Mouse (Mus musculus) urinary bladder, adult 18-20 months (tissue): ENCODE results near the gene Kri1.
"Not testable (repeated sequence)": the region's sequence is repeated elsewhere in the genome, so short reads cannot be mapped to it uniquely, and the experiment has no call there.

ENCODE experiments used
- DNase-seq, 2 experiments: peaks; one replicate each; pipeline ENCODE4 v3.0.0; 2022; ENCODE audit warnings: low spot score in 2 of 2, mixed read lengths in 2 of 2

The Kri1 gene

GRCm38 (mm10) chr9:21287571-21288402, at the start of gene Kri1:
Gene Kri1, minus strand, starts transcription at chr9:21287969.
- peak; percentile 97 to 99 for DNase-seq

- DNase-seq: no peak
These were observed 48.7 kb upstream of the Kri1 start for GRCm38 (mm10) chr9:21336491-21336890.

- no peak for DNase-seq
These were observed 47.6 kb upstream of the Kri1 start for GRCm38 (mm10) chr9:21335391-21335790.

- DNase-seq: no peak
These were observed 47.0 kb upstream of the Kri1 start for GRCm38 (mm10) chr9:21334747-21335146.

GRCm38 (mm10) chr9:21333523-21333922, 45.8 kb upstream of the Kri1 start:
- DNase-seq: no peak

- DNase-seq: no peak
These were observed 44.6 kb upstream of the Kri1 start for GRCm38 (mm10) chr9:21332161-21333061.

- DNase-seq: no peak
These were observed 43.8 kb upstream of the Kri1 start for GRCm38 (mm10) chr9:21331365-21332140.

GRCm38 (mm10) chr9:21329699-21330289, 42.0 kb upstream of the Kri1 start:
- DNase-seq: no peak

GRCm38 (mm10) chr9:21329041-21329440, 41.3 kb upstream of the Kri1 start:
- DNase-seq: no peak

- DNase-seq: no peak
These were observed 40.3 kb upstream of the Kri1 start for GRCm38 (mm10) chr9:21328041-21328440.

- no peak for DNase-seq
These were observed 39.8 kb upstream of the Kri1 start for GRCm38 (mm10) chr9:21327569-21327968.

- no peak for DNase-seq
These were observed 36.5 kb upstream of the Kri1 start for GRCm38 (mm10) chr9:21324269-21324668.

- not testable (repeated sequence) for DNase-seq
These were observed 35.1 kb upstream of the Kri1 start for GRCm38 (mm10) chr9:21322917-21323297.

GRCm38 (mm10) chr9:21322211-21322916, 34.6 kb upstream of the Kri1 start:
- DNase-seq: no peak

GRCm38 (mm10) chr9:21321513-21321835, 33.7 kb upstream of the Kri1 start:
- no peak for DNase-seq

- DNase-seq: peak; percentile 80 to 86
These were observed 33.1 kb upstream of the Kri1 start, which contains the start of gene Slc44a2 for GRCm38 (mm10) chr9:21320619-21321512. Gene Slc44a2, plus strand, starts transcription at chr9:21320698.

- DNase-seq: no peak
These were observed 32.5 kb upstream of the Kri1 start for GRCm38 (mm10) chr9:21320280-21320618.

- DNase-seq: no peak
These were observed 31.7 kb upstream of the Kri1 start for GRCm38 (mm10) chr9:21319503-21319902.

GRCm38 (mm10) chr9:21318792-21319191, 31.0 kb upstream of the Kri1 start:
- DNase-seq: no peak

GRCm38 (mm10) chr9:21316696-21317095, 28.9 kb upstream of the Kri1 start:
- no peak for DNase-seq
